Mouse (Mus musculus) kidney, postnatal 0 days (tissue): ENCODE measurements around the gene Isyna1. TPM values are rescaled to one million over a fixed set of nuclear protein-coding genes. Genes with fewer than 3 reads are reported as not detected.

Experiments used
- ATAC-seq: fragments of 200-750 bp; cut with Nextera tagmentation; replicated peaks from 2 replicates; pipeline ENCODE4 v1.8.0; 2017; ENCODE audit warnings: low read depth, moderate number of reproducible peaks, moderate TSS enrichment, moderate library complexity; ENCODE audit not compliant: low FRiP score
- DNase-seq: peaks from one replicate; pipeline ENCODE4 v3.0.0-alpha.2; 2016; ENCODE audit warnings: low spot score
- H3K27ac ChIP-seq: fragments of 300-500 bp; sonication (generic); 2 replicates; pipeline ENCODE4 v1.5.1; 2014; ENCODE audit warnings: mild to moderate bottlenecking
- H3K27me3 ChIP-seq: fragments of 300-500 bp; sonication (generic); 2 replicates; pipeline ENCODE4 v1.6.1; 2014; ENCODE audit warnings: low read length, mixed read lengths; ENCODE audit not compliant: insufficient read depth
- H3K36me3 ChIP-seq: fragments of 300-500 bp; sonication (generic); 2 replicates; pipeline ENCODE4 v1.6.1; 2014; ENCODE audit warnings: low read length, mixed read lengths; ENCODE audit not compliant: insufficient read depth
- H3K4me1 ChIP-seq: fragments of 300-500 bp; sonication (generic); replicated peaks from 2 replicates; pipeline ENCODE4 v1.6.1; 2014; ENCODE audit warnings: antibody characterized with exemption, low read length, mixed read lengths; ENCODE audit not compliant: insufficient read depth
- H3K4me2 ChIP-seq: fragments of 300-500 bp; sonication (generic); 2 replicates; pipeline ENCODE4 v1.6.1; 2014; ENCODE audit warnings: mild to moderate bottlenecking, low read length, moderate library complexity, mixed read lengths
- H3K4me3 ChIP-seq: fragments of 300-500 bp; sonication (generic); replicated peaks from 2 replicates; pipeline ENCODE4 v1.5.1; 2014; ENCODE audit warnings: low read depth, low read length
- H3K9ac ChIP-seq: fragments of 300-500 bp; sonication (generic); 2 replicates; pipeline ENCODE4 v1.6.1; 2014; ENCODE audit warnings: low read depth, low read length
- H3K9me3 ChIP-seq: fragments of 300-500 bp; sonication (generic); replicated peaks from 2 replicates; pipeline ENCODE4 v1.6.1; 2016; ENCODE audit warnings: low read length, inconsistent platforms, mixed read lengths
- CTCF ChIP-seq: IDR thresholded peaks from 2 replicates; pipeline ENCODE4 v1.5.1; 2016; ENCODE audit warnings: antibody characterized with exemption, low read depth, mild to moderate bottlenecking, moderate library complexity
- WGBS: fragments of 180-500 bp; shearing (Covaris S2); extraction: QIAGEN DNeasy Blood & Tissue Kit; methylation state at CpG from one replicate; pipeline ENCODE4 v1.1.7; 2014; 5-methylcytosine and 5-hydroxymethylcytosine counted together
- polyA plus RNA-seq: library from polyadenylated mRNA; unstranded; fragments of >200 nt; fragmentation: Nextera tagmentation; extraction: Ambion mirVana; gene quantifications from 2 replicates; pipeline ENCODE4 v1.2.1, GENCODE M21; 2015

Isyna1 gene
- polyA plus RNA-seq, 1 experiment from 2014 or later, result 166 TPM

GRCm38 (mm10) chr8:70614469-70614868 lies 20.3 kb downstream of the Isyna1 start:
- Histone ChIP-seq H3K9me3 (no peaks in the 10 kb centered on the region), H3K4me3 (no peak overlapping the region), H3K27ac (peak overlapping the region; percentile 16; the same call in 1 of the 2 replicates), H3K4me1 (no peaks in the 10 kb centered on the region; the same call in 1 of the 2 replicates), H3K4me2 (no peak overlapping the region), H3K36me3 (no peaks in the 10 kb centered on the region), H3K27me3 (no peaks in the 10 kb centered on the region), H3K9ac (no peak overlapping the region)
- DNase-seq (no peak), ATAC-seq (no peak)
- 61% methylated on average over 5 of the region's 5 CpGs for WGBS
- no peak for TF ChIP-seq CTCF

DNA sequence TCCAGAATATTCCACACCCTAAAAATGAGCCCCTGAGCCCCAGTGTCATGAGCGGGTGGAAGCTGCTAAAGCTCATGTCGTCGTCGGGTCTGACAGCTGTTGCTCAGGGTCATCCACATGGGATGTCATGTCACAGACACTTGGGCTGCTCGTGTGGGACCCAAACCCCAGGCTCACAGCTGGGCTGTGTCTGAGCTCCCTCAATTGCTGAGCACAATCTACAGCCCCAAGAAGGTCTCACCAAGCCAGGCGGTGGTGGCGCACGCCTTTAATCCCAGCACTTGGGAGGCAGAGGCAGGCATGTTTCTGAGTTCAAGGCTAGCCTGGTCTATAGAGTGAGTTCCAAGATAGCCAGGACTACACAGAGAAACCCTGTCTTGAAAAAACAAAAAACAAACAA lies 21.1 kb downstream of the Isyna1 start:
- Histone ChIP-seq H3K9me3 (no peaks in the 10 kb centered on the region), H3K27me3 (no peaks in the 10 kb centered on the region), H3K4me1 (no peaks in the 10 kb centered on the region; the same call in 1 of the 2 replicates), H3K36me3 (no peaks in the 10 kb centered on the region), H3K4me3 (no peak overlapping the region), H3K27ac (no peak overlapping the region), H3K9ac (no peak overlapping the region), H3K4me2 (no peak overlapping the region)
- TF ChIP-seq CTCF, result no peak
- ATAC-seq, result no peak
- no peak for DNase-seq
- 77% methylated on average over 8 of the region's 8 CpGs for WGBS

GRCm38 (mm10) chr8:70615894-70616293 lies 21.7 kb downstream of the Isyna1 start, which contains the start of gene Lrrc25:
TSS of gene Lrrc25 (plus strand) at chr8:70616155.
- Histone ChIP-seq H3K4me3 (no peak within 1 kb of the TSS), H3K27ac (no peak within 1 kb of the TSS), H3K9ac (no peak within 1 kb of the TSS), H3K36me3 (no peaks in the 10 kb centered on the region), H3K27me3 (no peaks in the 10 kb centered on the region), H3K9me3 (no peaks in the 10 kb centered on the region), H3K4me1 (no peaks in the 10 kb centered on the region; the same call in 1 of the 2 replicates), H3K4me2 (no peak within 1 kb of the TSS)
- ATAC-seq, result no peak
- no peak for DNase-seq
- TF ChIP-seq CTCF, result no peak
- 76% methylated on average over 3 of the region's 3 CpGs for WGBS

DNA sequence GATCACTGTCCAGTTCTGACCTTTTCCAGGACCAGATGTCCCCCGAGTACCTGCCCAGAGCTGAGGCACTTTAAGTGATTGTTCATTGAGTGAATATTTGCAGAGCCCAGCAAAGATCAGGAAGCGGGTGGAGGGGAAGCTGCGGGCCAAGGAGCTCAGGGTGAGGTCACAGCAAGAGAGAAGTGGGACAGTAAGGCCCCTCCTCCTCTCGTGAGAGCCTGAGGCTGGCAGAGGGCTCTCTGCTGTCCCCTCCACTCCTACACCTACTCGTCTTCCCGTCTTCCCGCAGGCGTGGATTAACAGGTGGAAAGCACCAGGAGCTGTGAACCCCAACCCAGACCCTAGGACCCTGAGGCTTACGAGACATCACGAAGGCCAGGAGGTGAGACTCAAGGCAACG lies 22.5 kb downstream of the Isyna1 start:
- Histone ChIP-seq H3K27me3 (no peaks in the 10 kb centered on the region), H3K9ac (no peak overlapping the region), H3K4me3 (no peak overlapping the region), H3K9me3 (no peaks in the 10 kb centered on the region), H3K36me3 (no peaks in the 10 kb centered on the region), H3K4me1 (no peaks in the 10 kb centered on the region; the same call in 1 of the 2 replicates), H3K4me2 (no peak overlapping the region), H3K27ac (no peak overlapping the region)
- WGBS, result 50% methylated on average over 11 of the region's 11 CpGs
- no peak for ATAC-seq
- DNase-seq, result no peak
- TF ChIP-seq CTCF, result no peak

GRCm38 (mm10) chr8:70617985-70618384 lies 23.8 kb downstream of the Isyna1 start:
- ATAC-seq (no peak), DNase-seq (no peak)
- H3K4me2 ChIP-seq, result no peak overlapping the region
- 0 out of 2 replicates have a peak overlapping the region, but pooled peaks have one; percentile 14 for H3K9ac ChIP-seq
- no peak for TF ChIP-seq CTCF
- no peaks in the 10 kb centered on the region for H3K36me3 ChIP-seq
- no peaks in the 10 kb centered on the region for H3K27me3 ChIP-seq
- no peaks in the 10 kb centered on the region for H3K4me1 ChIP-seq
- H3K9me3 ChIP-seq, result no peaks in the 10 kb centered on the region
- no peak overlapping the region for H3K27ac ChIP-seq
- 85% methylated on average over 11 of the region's 11 CpGs for WGBS
- H3K4me3 ChIP-seq, result no peak overlapping the region

GRCm38 (mm10) chr8:70618888-70619334 lies 24.7 kb downstream of the Isyna1 start:
- H3K4me1 ChIP-seq, result no peaks in the 10 kb centered on the region
- ATAC-seq (peak; percentile 83), DNase-seq (peak; percentile 67)
- TF ChIP-seq CTCF, result no peak
- H3K4me2 ChIP-seq, result no peak overlapping the region
- H3K27ac ChIP-seq, result no peak overlapping the region
- H3K9ac ChIP-seq, result no peak overlapping the region
- H3K36me3 ChIP-seq, result no peaks in the 10 kb centered on the region
- 21% methylated on average over 9 of the region's 9 CpGs for WGBS
- no peak overlapping the region for H3K4me3 ChIP-seq
- no peaks in the 10 kb centered on the region for H3K27me3 ChIP-seq
- H3K9me3 ChIP-seq, result no peaks in the 10 kb centered on the region

- DNase-seq, result no peak
- Histone ChIP-seq H3K4me3 (no peak overlapping the region), H3K36me3 (no peaks in the 10 kb centered on the region), H3K4me2 (no peak overlapping the region), H3K9me3 (no peaks in the 10 kb centered on the region), H3K27ac (no peak overlapping the region), H3K27me3 (no peaks in the 10 kb centered on the region), H3K4me1 (no peaks in the 10 kb centered on the region), H3K9ac (no peak overlapping the region)
- ATAC-seq, result no peak
- WGBS, result 72% methylated on average over 3 of the region's 3 CpGs
- no peak for TF ChIP-seq CTCF
Measured at GRCm38 (mm10) chr8:70622220-70622619, 28.0 kb downstream of the Isyna1 start.
